Mouse (Mus musculus) heart, adult 8-10 months (tissue): ENCODE measurements around the gene Ppip5k1. TPM values are rescaled to one million over a fixed set of nuclear protein-coding genes. Genes with fewer than 3 reads are reported as not detected.

Experiments
- DNase-seq: peaks from one replicate; pipeline ENCODE4 v3.0.0; 2022; ENCODE audit warnings: low spot score
- total RNA-seq, 4 experiments: library from RNA; stranded (reverse); gene quantifications; 2 replicates each; pipeline ENCODE4 v1.2.4; 2022

The Ppip5k1 gene
- total RNA-seq, 4 experiments from 2014 or later = 88.4 to 110 (median 104) TPM

DNA sequence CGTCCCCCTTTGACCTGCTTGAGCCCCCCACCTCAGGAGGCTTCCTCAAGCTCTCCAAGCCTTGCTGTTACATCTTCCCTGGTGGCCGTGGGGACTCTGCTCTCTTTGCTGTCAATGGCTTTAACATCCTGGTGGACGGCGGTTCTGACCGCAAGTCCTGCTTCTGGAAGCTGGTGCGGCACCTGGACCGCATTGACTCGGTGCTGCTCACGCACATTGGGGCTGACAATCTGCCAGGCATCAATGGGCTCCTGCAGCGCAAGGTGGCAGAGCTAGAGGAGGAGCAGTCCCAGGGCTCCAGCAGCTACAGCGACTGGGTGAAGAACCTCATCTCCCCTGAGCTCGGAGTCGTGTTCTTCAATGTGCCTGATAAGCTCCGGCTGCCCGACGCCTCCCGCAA, 55.7 kb downstream of the Ppip5k1 start:
- no peak for DNase-seq

DNA sequence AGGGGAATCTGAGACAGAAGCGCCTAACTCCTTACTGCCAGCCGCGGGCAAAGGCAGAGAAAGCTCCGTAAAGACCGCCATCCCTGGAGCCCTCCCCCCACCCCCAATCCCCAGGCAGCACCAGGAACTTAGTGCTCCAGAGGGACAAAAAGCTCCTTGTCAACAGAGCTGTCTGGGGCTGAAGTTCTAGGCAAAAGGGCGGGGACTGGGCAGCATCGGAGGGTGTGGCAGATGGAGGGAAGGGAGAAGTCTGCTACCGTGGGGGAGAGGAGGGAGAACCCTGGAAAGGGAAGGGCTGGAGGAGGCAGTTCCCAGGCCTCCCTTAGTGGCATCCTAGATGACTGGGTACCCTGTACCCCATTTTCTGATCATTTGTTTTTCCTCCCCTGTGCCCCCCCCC, 57.1 kb downstream of the Ppip5k1 start:
- no peak for DNase-seq

DNA sequence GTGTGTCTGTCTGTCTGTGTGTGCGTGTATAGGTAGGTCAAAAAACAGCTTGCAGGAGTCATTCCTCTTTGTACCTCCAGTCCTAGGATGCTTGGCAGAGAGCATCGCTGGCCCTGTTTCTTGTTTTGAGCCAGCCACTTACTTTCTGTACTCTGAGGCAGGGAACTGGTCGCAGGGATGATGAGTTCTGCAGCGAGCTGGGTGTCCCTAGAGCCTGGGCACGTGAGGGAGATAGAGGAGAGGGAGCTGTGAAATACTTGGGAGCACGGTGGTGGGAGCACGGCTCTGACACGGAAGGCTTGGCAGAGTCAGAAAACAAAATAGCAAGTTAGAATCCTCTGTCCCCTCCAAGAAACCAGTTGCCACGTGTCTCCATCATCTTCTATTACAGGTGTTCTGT, 57.5 kb downstream of the Ppip5k1 start:
- DNase-seq = no peak

DNA sequence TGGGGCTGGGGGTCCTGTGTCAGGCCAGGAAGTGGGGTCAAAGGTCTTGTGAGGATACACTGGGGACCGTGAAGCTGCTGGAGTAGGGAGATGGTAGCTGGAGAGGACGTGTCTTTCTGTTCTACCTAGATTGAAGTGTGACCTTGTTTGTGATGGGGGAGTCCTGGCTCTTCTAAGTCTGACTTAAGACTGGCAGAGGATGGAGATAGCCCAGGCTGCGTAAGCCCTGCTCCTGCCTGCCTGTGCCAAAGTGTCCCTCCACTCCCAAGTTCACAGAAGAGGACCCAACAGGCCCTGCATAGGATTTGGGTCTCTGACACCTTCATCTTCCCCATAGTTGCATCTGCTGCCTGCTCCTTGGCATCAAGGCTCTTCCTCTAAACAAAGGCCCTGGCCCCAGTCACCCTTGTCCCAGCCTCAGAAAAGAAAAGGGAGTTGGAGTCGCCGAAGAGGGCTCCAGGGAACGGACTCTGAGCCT, 58.4 kb downstream of the Ppip5k1 start:
- no peak for DNase-seq

DNA sequence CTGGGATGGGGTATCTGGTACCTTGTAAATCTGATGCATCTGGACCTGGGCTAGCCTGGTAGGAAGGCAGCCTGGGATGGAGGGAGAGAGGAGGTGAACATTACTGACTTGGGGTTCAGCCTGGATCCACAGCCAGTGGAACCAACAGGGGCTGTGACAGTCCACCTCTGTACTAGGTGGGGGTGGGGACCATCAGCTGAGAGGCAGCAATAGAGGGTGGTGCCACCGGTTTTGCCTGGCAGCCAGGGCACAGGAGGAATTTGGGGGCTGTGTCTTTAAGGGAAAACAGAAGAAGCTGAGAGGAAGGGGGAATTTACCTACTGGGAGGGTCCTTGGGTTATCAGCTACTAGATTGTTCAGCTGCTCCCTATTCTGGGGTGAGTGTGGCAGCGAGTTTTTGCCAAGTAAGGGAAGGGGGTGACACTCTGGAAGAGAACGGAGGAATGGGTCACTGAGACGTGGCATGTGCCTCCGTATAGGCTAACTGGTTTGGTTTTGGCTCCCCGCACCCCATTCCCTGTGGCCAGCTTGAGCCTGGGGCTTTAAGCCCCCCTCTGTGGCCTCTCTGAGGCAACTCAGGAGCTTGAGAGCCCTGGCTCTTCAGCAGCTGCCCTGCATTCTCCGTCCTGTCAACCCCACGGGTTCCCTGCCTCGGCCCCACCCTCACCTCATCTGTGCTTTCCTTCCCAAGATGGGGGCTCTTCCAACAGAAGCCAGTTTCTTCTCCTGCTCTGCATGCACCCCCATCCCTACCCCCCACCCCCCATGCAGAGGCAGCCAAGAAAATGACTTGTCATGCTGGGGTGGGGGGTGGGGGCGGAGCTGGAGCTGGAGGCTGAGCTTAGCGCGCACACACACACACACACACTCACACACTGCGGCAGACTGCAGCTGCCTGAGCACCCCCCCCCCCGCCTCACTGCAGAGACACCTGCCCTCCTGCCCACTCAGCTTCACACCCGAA, 59.3 kb downstream of the Ppip5k1 start:
- no peak for DNase-seq

DNA sequence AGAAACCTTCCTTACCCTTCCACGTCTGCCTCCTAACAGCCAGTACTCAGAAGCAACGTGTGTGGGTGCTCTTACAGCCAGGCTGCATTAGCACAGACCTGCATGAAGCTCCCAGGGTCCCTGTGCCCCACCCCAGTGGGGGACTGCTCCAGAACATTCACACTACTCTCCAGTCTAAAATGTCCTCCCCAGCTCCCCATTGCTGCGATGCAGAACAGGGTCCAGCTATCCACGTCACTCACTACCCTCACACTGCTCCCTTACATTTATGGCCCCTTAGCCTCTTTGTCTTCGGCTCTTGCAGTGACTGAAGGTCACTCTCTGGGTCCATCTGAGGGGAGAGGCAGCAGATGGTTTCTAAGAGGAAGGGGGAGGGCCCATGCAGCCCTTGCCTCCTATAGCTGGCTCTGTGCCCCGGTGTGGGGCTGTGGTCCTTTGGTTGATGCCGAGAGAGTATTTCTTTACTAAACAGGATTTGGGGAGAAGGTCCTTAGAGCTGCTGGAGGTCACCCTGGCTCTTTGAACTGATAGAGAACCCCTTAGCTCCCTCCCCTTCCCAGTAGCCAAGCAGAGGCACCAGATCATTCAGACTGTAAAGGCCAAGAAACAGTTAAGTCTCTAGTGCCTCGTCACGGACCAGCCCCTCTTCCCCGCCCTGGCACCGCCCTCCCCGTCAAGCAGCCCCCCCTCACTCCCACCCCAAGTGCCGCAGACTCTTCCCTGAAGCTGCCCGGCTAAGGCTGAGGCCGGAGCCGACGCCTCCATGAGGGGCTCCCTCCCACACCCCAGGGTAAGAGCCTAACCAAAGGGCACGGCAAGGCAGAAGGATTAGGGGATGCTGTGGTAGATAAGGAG, 60.2 kb downstream of the Ppip5k1 start:
- DNase-seq = peak; percentile 26

DNA sequence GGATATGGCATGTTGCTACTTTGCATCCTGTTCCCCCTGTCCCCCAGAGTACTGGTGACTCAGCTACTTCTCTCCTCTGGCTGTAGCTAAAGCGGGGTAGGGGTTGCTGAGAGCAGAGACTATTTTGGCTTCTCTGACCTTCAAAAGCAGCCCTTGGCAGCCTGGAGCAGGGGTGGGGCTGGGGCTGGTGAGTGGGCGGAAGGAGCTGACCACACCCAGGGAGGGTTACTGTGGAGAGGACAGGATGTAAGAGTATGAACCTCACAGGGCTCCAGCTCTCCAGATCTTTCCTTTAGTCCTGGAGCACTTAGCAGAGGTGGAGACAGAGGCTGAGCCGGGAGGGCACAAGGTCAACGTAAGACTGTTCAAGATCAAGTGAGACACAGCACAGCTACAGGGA, 61.0 kb downstream of the Ppip5k1 start:
- DNase-seq = peak; percentile 73

DNA sequence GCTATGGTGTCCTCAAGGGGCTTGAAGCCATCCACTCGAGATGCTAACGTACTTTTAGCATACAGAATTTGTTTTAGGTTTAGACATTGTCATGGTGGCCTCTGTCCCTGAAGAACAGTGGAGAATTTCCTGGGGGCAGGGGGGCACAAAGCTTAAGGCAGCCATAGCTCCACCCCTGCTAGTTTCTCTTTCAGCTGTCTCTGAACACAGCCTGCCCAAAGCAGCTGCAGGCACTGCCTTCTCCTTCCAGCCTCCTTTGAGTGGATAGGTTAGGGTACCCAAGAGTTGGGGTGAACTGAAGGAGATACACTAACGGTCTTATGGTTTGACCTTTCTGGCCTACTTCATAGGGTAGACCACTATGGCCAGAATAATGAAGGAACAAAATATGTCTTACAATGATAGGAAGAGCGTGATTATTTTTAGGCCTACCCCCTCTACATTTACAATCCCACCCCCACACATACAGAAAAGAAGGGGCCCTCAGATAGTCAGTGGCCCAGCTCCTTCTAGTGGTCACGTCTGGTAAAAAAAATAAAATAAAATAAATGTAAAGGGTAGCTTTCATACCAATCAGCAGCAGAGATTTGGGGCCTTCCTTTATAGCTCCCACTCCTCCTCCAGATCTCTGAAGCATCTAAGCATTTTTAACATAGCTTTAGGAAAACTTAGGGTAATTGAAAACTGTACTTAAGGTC, 62.7 kb downstream of the Ppip5k1 start:
- no peak for DNase-seq

DNA sequence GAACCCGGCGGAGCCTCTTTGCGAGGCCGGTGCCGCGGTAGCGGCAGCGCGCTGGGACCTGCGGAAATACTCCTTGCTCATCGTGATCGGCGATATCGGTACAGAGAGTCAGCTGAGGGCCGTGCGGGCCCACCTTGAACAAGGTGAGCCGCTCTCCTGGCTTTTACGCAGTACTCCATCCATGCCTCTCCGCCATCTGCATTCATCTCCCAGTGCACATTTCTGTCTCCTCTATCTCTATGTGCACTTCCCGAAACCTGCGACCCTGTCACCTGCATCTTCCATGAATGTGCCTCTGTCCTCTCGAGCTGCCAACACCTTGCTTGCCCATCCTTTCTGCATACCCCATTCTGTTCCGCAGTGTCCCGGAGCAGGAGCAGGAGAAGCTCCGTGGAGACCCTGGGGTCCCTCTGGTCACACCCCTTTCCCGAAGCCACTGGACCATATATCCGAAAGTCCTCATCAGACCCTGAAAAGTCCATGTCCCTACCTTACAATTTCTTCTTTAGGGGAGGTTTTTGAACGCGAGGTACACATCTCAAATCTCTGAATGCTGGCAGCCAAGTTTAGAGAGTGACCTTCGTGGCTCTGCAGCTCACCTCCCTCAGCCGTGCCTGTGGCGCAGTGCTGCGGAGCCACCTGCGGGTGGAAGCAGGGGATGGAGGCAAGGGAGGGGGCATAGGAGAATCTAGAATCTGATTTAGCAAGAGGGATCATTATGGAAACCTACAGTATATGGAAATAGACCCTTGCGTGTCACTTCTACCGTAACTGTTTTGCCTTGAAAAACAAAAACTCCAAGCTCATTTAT, 65.3 kb downstream of the Ppip5k1 start:
- no peak for DNase-seq

DNA sequence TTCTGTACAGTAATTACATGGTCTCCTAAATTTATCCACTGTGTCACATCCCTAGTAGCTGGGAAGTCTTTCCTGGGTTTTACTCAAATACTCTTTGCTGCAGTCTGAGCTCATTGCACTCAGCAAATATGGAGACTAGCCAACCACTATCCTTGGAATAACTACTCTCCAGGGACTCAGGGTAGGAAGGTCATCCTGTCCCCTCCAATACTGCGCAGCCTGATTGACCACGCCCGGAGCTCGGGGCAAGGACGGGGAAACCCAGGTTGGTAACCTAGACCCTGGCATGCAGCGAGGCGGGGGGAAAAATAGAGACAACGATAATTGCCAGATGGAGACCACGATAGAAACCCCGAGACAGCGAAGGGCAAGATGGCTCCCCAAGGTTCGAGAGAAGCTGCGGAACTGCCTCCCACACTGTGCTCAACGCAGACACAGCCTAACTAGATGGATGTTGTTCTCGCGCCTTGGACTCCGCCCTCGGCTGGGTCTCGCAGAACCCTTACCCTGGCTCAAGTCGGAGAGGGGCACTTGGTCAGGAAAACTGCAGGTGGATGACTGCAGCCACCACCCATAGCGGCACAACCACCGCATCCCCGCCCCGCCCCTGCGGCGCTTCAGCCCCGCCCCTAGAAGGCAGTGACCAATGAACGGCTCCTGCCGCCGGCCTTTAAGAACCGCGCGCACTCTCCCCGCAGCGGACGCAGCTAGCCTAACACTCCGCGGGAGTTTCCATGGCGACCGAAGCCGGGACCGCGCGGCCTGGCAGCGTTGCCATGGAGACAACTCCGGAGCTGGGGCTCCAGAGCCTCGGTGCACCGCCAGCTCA, 66.1 kb downstream of the Ppip5k1 start, which contains the start of gene Map1a:
Gene Map1a (plus strand): TSS at position 700 of the 829 bp plus-strand sequence.
- peak; percentile 83 for DNase-seq

DNA sequence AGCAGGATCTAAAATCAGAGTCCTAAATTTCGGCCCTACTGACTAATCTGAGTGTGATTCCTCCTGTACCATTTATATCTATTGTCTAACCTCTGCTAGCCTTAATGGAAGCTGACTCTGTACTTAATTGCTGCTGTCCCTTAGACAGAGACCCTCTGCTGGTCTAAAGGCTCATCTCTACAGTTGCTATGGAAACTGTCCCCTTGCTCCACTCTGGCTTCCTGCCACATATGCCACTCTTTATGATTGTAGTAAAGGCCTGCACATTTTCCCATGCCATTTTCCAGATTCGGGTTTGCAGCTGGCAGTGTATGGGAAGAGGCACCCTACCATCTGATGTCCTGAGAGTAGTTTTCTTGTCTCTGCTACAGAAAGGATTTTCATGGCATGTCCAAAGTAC, 67.3 kb downstream of the Ppip5k1 start:
- no peak for DNase-seq

DNA sequence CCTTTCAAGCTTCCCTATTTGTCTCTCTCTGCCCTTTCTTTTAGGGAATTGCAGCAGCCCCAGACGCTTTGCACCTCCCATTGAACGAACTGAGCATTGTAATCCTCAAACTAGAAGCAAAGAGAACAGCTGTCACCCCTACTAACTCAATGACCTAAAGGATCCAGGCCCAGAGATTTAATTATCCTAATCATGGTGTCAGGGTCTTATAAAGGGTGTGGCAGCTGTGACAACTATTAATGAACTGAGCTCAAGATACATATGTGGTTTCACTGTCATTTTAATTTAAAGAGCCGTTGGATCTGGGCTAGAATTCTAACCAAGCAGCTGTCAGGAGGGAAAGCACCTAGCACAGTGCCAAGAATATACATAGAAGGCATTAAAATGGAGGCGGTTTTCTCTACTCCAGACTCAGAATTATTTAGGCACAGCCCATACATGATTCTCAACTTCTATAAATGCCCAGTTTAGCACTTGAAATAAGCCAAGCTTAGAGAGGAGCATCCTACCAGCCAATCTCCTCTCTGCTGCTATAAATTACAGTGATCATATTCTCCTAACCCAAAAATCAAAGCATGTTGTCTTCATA, 83.2 kb downstream of the Ppip5k1 start:
- DNase-seq = no peak

DNA sequence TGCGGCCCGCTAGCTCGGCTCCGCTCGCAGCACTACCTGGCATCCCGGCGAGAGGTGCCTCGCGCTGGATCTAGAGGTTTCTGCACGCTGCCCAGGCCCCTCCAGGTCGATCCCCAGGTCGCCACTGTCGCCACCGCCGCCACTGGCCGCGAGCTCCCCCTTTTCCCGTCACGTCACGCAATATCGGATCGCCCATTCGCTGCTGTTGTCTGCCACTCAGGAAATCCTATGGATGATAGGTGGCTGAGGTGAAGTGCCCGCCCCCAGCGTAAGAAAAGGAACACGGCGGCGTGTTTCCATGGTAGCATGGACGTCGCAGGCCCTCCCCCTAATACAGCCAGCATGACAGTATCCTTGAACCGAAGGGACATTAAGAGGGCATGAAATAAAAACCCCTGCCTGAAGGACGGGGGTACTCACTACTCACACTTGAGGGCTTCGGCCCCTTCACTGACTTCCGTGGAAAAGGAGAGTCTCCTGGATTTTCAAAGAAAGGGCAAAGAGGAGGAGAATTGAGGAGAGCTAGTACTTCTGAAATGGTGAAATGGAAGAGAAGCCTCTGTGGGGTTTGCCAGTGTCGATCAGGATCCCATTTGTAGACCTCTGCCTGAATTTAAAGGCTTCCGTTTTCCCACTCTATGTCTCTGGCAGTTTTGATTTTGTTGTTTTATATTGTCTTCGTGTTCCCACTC, 83.8 kb downstream of the Ppip5k1 start, which contains the start of gene Trp53bp1:
Gene Trp53bp1 (minus strand): TSS at position 172 of the 692 bp plus-strand sequence.
- peak; percentile 98 for DNase-seq

DNA sequence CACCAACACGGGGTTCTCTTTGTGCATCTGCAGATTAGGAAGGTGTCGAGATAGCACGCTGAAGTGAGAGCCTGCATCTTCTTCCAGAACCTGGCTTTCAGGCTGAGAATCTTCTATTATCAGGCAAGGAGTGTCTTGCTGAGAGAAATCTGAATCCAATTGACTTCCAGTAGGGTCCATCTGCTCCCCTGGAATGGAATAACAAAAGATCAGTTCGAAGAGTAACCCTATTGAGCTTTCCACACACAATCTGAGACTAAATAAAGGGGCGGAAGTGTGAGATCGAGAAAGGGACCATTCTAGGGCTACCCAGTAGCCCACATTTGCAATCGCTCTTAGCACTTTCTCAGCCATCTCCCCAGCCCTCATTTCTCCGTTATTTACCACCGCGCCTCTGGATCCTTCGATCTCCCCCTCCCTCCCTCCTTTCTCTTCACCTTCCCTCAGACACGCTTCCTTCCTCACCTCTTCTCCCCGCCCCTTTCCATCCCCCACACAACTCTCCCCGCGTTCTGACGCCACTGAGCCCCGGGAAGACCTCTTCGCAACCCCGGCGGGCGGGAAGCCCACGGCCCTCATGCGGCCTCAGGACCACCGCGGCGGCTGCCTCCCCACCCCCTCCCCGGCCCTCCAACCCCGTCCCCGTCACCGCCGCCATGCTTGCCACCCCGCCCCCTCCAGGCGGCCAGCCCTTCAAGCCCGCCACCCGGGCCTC, 84.5 kb downstream of the Ppip5k1 start:
- DNase-seq = no peak

DNA sequence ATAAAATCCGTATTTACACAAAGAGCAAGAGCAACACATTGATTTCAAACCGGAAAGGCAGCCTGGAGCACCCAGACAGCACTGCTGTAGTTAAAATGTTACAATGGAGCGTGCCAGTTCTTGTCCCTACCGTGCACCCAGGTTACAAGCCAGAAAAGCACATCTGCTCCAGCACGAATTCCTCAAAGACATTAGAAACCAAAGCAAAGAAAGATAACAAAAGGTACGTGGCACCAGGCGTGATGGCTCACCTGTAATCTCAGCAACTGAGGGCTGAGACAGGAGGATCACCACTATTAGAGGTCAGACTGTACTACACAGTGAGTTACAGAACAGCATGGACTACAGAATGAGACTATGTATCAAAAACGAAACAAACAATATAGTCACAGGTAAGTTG, 86.8 kb downstream of the Ppip5k1 start:
- DNase-seq = no peak
